Mouse (Mus musculus): ENCODE measurements around the gene Garem2. TPM values are rescaled to one million over a fixed set of nuclear protein-coding genes. Genes with fewer than 3 reads are reported as not detected.

Gene Garem2
- polyA plus RNA-seq (2014; fragmentation: Illumina TruSeq; extraction: RNeasy Lipid Tissue Mini Kit (QIAGEN cat#74804); ENCODE audit: low replicate concordance) = not detected

GRCm38 (mm10) chr5:30104841-30105667 is at the start of gene Garem2:
TSS of gene Garem2 (plus strand) at chr5:30105161.

DNA sequence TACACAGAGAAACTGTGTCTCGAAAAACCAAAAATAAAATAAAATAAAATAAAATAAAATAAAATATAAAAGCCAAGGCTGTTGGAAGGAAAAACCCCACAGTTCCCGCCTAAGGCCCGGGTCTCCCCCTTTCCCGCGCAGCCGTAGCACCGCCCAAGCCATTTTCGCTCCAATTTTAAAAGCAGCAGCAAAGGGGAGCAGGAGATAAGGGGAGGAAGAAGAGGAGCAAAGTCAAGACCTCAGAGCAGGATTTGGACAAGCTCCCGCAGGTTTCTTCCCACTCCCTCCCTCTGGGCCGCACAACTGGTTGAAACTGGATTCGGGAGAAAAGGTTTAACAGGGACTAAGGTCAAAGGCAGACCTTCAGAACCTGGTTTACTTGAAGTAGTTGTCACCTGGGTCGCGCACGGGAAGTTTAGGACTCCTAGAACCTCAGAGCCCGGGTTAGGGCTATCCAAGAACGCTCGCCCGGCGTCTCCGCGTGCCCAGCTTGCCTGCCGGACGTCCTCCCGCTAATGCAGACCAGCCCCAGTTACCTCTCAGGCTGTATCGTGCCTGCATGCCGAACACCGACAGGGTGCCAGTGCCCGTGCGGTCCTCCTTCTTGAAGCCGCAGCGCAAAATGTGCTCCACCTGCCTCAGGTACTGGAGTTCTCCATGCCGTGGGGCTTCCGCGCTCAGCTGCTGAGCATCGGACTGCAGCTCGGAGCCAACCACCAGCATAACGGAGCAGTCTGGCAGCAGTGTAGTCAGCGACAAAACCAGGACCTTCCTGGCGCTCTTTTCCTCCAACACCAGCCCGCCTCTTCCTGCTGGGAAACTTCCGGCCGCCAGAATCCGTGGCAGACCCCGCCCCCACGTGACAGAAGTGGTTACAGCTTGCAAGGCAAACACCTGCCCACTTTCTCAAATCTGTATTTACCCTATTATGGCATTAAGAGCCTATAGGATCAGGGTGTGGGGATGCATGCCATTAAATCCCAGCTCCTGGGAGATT is 31.8 kb upstream of the Garem2 start, which contains the start of gene Tyms:
TSS of gene Tyms (minus strand) at position 793 of the 997 bp plus-strand sequence.

GRCm38 (mm10) chr5:30105668-30106300 is 823 bp downstream of the Garem2 start, which contains the start of gene 3110082J24Rik:
TSS of gene 3110082J24Rik (minus strand) at chr5:30106086.

GRCm38 (mm10) chr5:30154474-30155394 is 49.8 kb downstream of the Garem2 start, which contains the start of the genes Hadha and Hadhb:
TSS of gene Hadha (minus strand) at chr5:30155162.
TSS of gene Hadhb (plus strand) at chr5:30155248.

Other genes with a start within 250 kb of the Garem2 start
- gene Il6, start 92.0 kb upstream of the Garem2 start, polyA plus RNA-seq (2014; fragmentation: Illumina TruSeq; extraction: RNeasy Lipid Tissue Mini Kit (QIAGEN cat#74804); ENCODE audit: low replicate concordance) = 0.67 TPM
- 20.3 TPM for gene Tyms, start 31.5 kb upstream of the Garem2 start, polyA plus RNA-seq (2014; fragmentation: Illumina TruSeq; extraction: RNeasy Lipid Tissue Mini Kit (QIAGEN cat#74804); ENCODE audit: low replicate concordance)
- not detected for gene 3110082J24Rik, start 925 bp downstream of the Garem2 start, polyA plus RNA-seq (2014; fragmentation: Illumina TruSeq; extraction: RNeasy Lipid Tissue Mini Kit (QIAGEN cat#74804); ENCODE audit: low replicate concordance)
- gene Hadha, start 50.0 kb downstream of the Garem2 start, polyA plus RNA-seq (2014; fragmentation: Illumina TruSeq; extraction: RNeasy Lipid Tissue Mini Kit (QIAGEN cat#74804); ENCODE audit: low replicate concordance) = 172 TPM
- gene Hadhb, start 50.1 kb downstream of the Garem2 start, polyA plus RNA-seq (2014; fragmentation: Illumina TruSeq; extraction: RNeasy Lipid Tissue Mini Kit (QIAGEN cat#74804); ENCODE audit: low replicate concordance) = 799 TPM
- gene Adgrf3, start 100.6 kb downstream of the Garem2 start, polyA plus RNA-seq (2014; fragmentation: Illumina TruSeq; extraction: RNeasy Lipid Tissue Mini Kit (QIAGEN cat#74804); ENCODE audit: low replicate concordance) = not detected
- gene Selenoi, start 127.4 kb downstream of the Garem2 start, polyA plus RNA-seq (2014; fragmentation: Illumina TruSeq; extraction: RNeasy Lipid Tissue Mini Kit (QIAGEN cat#74804); ENCODE audit: low replicate concordance) = 125 TPM
- not detected for gene Drc1, start 176.2 kb downstream of the Garem2 start, polyA plus RNA-seq (2014; fragmentation: Illumina TruSeq; extraction: RNeasy Lipid Tissue Mini Kit (QIAGEN cat#74804); ENCODE audit: low replicate concordance)